Mouse (Mus musculus) thymus, postnatal 0 days (tissue): Measurements from ENCODE around the gene Ms4a1. TPM values are rescaled to one million over a fixed set of nuclear protein-coding genes. Genes with fewer than 3 reads are reported as not detected.

Experiments used
- polyA plus RNA-seq: library from polyadenylated mRNA; unstranded; fragments of >200 nt; fragmentation: Nextera tagmentation; extraction: Ambion mirVana; gene quantifications from 2 replicates; pipeline ENCODE4 v1.2.1, GENCODE M21; 2015

The Ms4a1 gene
- polyA plus RNA-seq, 1 experiment from 2014 or later = 0.29 TPM

Other genes starting within 250 kb of the Ms4a1 start
- 0.14 TPM in 1 of 2 replicates, not detected in the other for gene Ms4a18, start 248.2 kb downstream of the Ms4a1 start, polyA plus RNA-seq
- 0.19 and 0.38 TPM in 2 replicates for gene Ms4a8a, start 185.1 kb downstream of the Ms4a1 start, polyA plus RNA-seq
- gene 1700017D01Rik, start 135.4 kb downstream of the Ms4a1 start, polyA plus RNA-seq = not detected in 2 replicates
- not detected in 2 replicates for gene 1700025F22Rik, start 100.9 kb downstream of the Ms4a1 start, polyA plus RNA-seq
- not detected in 2 replicates for gene Ms4a13, start 69.5 kb downstream of the Ms4a1 start, polyA plus RNA-seq
- not detected in 2 replicates for gene Ms4a12, start 33.8 kb downstream of the Ms4a1 start, polyA plus RNA-seq
- gene Ms4a5, start 17.6 kb upstream of the Ms4a1 start, polyA plus RNA-seq = not detected in 2 replicates
- gene Ms4a14, start 48.2 kb upstream of the Ms4a1 start, polyA plus RNA-seq = 0.09 and 0.15 TPM in 2 replicates
- 20.6 and 20.7 TPM in 2 replicates for gene Ms4a7, start 69.9 kb upstream of the Ms4a1 start, polyA plus RNA-seq
- gene Ms4a4a, start 109.3 kb upstream of the Ms4a1 start, polyA plus RNA-seq = 5.0 and 8.1 TPM in 2 replicates
- gene Ms4a4c, start 138.5 kb upstream of the Ms4a1 start, polyA plus RNA-seq = 2.7 and 2.9 TPM in 2 replicates
- gene Ms4a4b, start 177.3 kb upstream of the Ms4a1 start, polyA plus RNA-seq = 63.7 and 92.1 TPM in 2 replicates
- gene Ms4a6c, start 203.1 kb upstream of the Ms4a1 start, polyA plus RNA-seq = 8.0 and 8.2 TPM in 2 replicates
- 0.41 and 0.91 TPM in 2 replicates for gene Gm8369, start 219.7 kb upstream of the Ms4a1 start, polyA plus RNA-seq